Comparison of ENCODE assay signal across 21 mouse cellular contexts in genomic region chr5:114722846-114723245, GRCm38 (mm10). TPM values are rescaled to one million over a fixed set of nuclear protein-coding genes. Genes with fewer than 3 reads are reported as not detected.
DNase-seq lines count a peak whose midpoint lies in the region; ATAC-seq and TF ChIP-seq lines count a peak whose summit lies in the region.
"Had no signal": no experiment of that assay in that cellular context is flagged by ENCODE, and none has a peak within 500 bp of the region (broad histone marks: within the 10 kb centered on the region; RNA-seq: fewer than 3 reads in every experiment).

No protein-coding gene starts in this region.

- H3K27ac ChIP-seq in forebrain, embryonic 14.5 days (ENCODE audit: low read depth, low read length): peak overlapping the region; percentile 35; the same call in 1 of the 2 replicates
- H3K27ac ChIP-seq in forebrain, embryonic 16.5 days (ENCODE audit: low read length): no peak overlapping the region
- H3K27ac ChIP-seq in liver, embryonic 11.5 days (ENCODE audit: low read depth, low read length): no peak overlapping the region
- H3K27ac ChIP-seq: hindbrain, embryonic 10.5 days; hindbrain, embryonic 15.5 days; neural tube, embryonic 12.5 days had no signal

- no peaks in the 10 kb centered on the region for H3K79me2 ChIP-seq in myocyte (ENCODE audit: control insufficient read depth, insufficient read depth)

- ATAC-seq in forebrain, embryonic 14.5 days: no peak
- no peak for ATAC-seq in forebrain, embryonic 16.5 days
- ATAC-seq in liver, embryonic 11.5 days (replicated peaks; ENCODE audit: low FRiP score): no peak
- ATAC-seq: inflammation-experienced regulatory T-cells, adult 6 months; midbrain, embryonic 16.5 days had no signal

- TF ChIP-seq POLR2A in myocyte (IDR thresholded peaks at IDR 0.05; ENCODE audit: insufficient read length, low read depth): no peak

- H3K4me2 ChIP-seq in forebrain, embryonic 14.5 days (ENCODE audit: low read length): no peak overlapping the region
- no peak overlapping the region for H3K4me2 ChIP-seq in forebrain, embryonic 16.5 days (ENCODE audit: low read length)
- no peak overlapping the region for H3K4me2 ChIP-seq in myocyte (ENCODE audit: low read depth)
- no peak overlapping the region for H3K4me2 ChIP-seq in liver, embryonic 11.5 days
- H3K4me2 ChIP-seq: hindbrain, embryonic 15.5 days; midbrain, embryonic 11.5 days; neural tube, embryonic 12.5 days had no signal

- no peak overlapping the region for H3K4me3 ChIP-seq in forebrain, embryonic 14.5 days (ENCODE audit: low read depth, low read length)
- no peak overlapping the region for H3K4me3 ChIP-seq in forebrain, embryonic 16.5 days (replicated peaks; ENCODE audit: low read length)
- H3K4me3 ChIP-seq in myocyte: no peak overlapping the region
- H3K4me3 ChIP-seq in liver, embryonic 11.5 days (ENCODE audit: low read depth, low read length): no peak overlapping the region
- H3K4me3 ChIP-seq: hindbrain, embryonic 10.5 days; hindbrain, embryonic 15.5 days; neural tube, embryonic 12.5 days had no signal

- WGBS in forebrain, embryonic 14.5 days: 93% methylated on average over 13 of the region's 13 CpGs
- 90% methylated on average over 13 of the region's 13 CpGs for whole genome bisulfite sequencing in forebrain, embryonic 16.5 days
- WGBS in liver, embryonic 11.5 days: 94% methylated on average over 13 of the region's 13 CpGs

- no peak for DNase-seq in forebrain, embryonic 14.5 days (ENCODE audit: low spot score)
- DNase-seq in A20 (ENCODE audit: low read depth, low spot score) (peak; percentile 13), adipocyte (ENCODE audit: low spot score) (peak; percentile 81)
- no peak for DNase-seq in liver, embryonic 11.5 days (ENCODE audit: low spot score)
- no peak for DNase-seq in layer of hippocampus, adult 11-12 months (ENCODE audit: low spot score)
- DNase-seq: B cell, adult 2 months; cerebellum, adult 8-10 months; cerebellum, postnatal 25 days; heart, postnatal 14 days; kidney, adult 11 months; kidney, postnatal 14 days; lung, postnatal 36 days; thymus, postnatal 4 days had no signal

- H3K9ac ChIP-seq in forebrain, embryonic 14.5 days (ENCODE audit: low read length): no peak overlapping the region
- no peak overlapping the region for H3K9ac ChIP-seq in forebrain, embryonic 16.5 days (replicated peaks; ENCODE audit: low read depth, low read length)
- H3K9ac ChIP-seq in liver, embryonic 11.5 days (ENCODE audit: low read depth, low read length): no peak overlapping the region
- H3K9ac ChIP-seq: hindbrain, embryonic 15.5 days; neural tube, embryonic 12.5 days had no signal

- H3ac ChIP-seq in myocyte (ENCODE audit: control insufficient read depth, insufficient read length): no peak overlapping the region

- H3K4me1 ChIP-seq in forebrain, embryonic 14.5 days (ENCODE audit: control insufficient read depth, insufficient read depth, low read length): no peaks in the 10 kb centered on the region
- H3K4me1 ChIP-seq in forebrain, embryonic 16.5 days (replicated peaks; ENCODE audit: control insufficient read depth, insufficient read depth, low read length): no peaks in the 10 kb centered on the region
- H3K4me1 ChIP-seq in liver, embryonic 11.5 days (replicated peaks; ENCODE audit: control insufficient read depth, insufficient read depth, low read length): no peaks in the 10 kb centered on the region
- H3K4me1 ChIP-seq: hindbrain, embryonic 15.5 days; neural tube, embryonic 12.5 days had no signal

- no peaks in the 10 kb centered on the region for H3K27me3 ChIP-seq in forebrain, embryonic 14.5 days (replicated peaks; ENCODE audit: control insufficient read depth, insufficient read depth, low read length)
- H3K27me3 ChIP-seq in forebrain, embryonic 16.5 days (replicated peaks; ENCODE audit: control insufficient read depth, insufficient read depth, low read length): no peaks in the 10 kb centered on the region
- H3K27me3 ChIP-seq in myocyte (ENCODE audit: control insufficient read depth, insufficient read depth, insufficient read length): no peaks in the 10 kb centered on the region
- no peaks in the 10 kb centered on the region for H3K27me3 ChIP-seq in liver, embryonic 11.5 days (replicated peaks; ENCODE audit: control insufficient read depth, insufficient read depth, low read length)
- H3K27me3 ChIP-seq: hindbrain, embryonic 15.5 days; neural tube, embryonic 12.5 days had no signal

- H3K36me3 ChIP-seq in forebrain, embryonic 14.5 days (ENCODE audit: control insufficient read depth, insufficient read depth, low read length): peaks cover 63% of the 10 kb centered on the region
- peaks cover 21% of the 10 kb centered on the region for H3K36me3 ChIP-seq in forebrain, embryonic 16.5 days (ENCODE audit: control insufficient read depth, insufficient read depth)
- no peaks in the 10 kb centered on the region for H3K36me3 ChIP-seq in myocyte (ENCODE audit: control insufficient read depth, insufficient read depth)
- H3K36me3 ChIP-seq in liver, embryonic 11.5 days (ENCODE audit: control insufficient read depth, insufficient read depth, low read length): peaks cover 11% of the 10 kb centered on the region

- H3K9me3 ChIP-seq in forebrain, embryonic 14.5 days (replicated peaks; ENCODE audit: control insufficient read depth, low read length): no peaks in the 10 kb centered on the region
- H3K9me3 ChIP-seq in forebrain, embryonic 16.5 days (ENCODE audit: control insufficient read depth, low read length): no peaks in the 10 kb centered on the region
- H3K9me3 ChIP-seq in liver, embryonic 11.5 days (ENCODE audit: control insufficient read depth, low read length): no peaks in the 10 kb centered on the region
- H3K9me3 ChIP-seq: hindbrain, embryonic 15.5 days; neural tube, embryonic 12.5 days had no signal

TF ChIP-seq in myocyte, 11 proteins besides CTCF, POLR2A, EP300 and RAD21:
- no peak for TF ChIP-seq USF1 (IDR thresholded peaks at IDR 0.05; ENCODE audit: low read depth)
- no peak for TF ChIP-seq TCF12 (IDR thresholded peaks at IDR 0.05; ENCODE audit: insufficient read depth, poor library complexity, severe bottlenecking)
- no peak for TF ChIP-seq E2F4 (IDR thresholded peaks at IDR 0.05; ENCODE audit: insufficient read depth)
- TF ChIP-seq TCF3 (IDR thresholded peaks at IDR 0.05; ENCODE audit: insufficient read length, low read depth): no peak
- no peak for TF ChIP-seq REST (IDR thresholded peaks at IDR 0.05; ENCODE audit: insufficient read depth, insufficient read length)
- TF ChIP-seq SRF (IDR thresholded peaks at IDR 0.05; ENCODE audit: control insufficient read depth, insufficient read length, low read depth): no peak
- TF ChIP-seq MAX (IDR thresholded peaks at IDR 0.05; ENCODE audit: low read depth): no peak
- TF ChIP-seq MYOG (IDR thresholded peaks at IDR 0.05; ENCODE audit: control insufficient read depth in 1 of 3, insufficient read depth in 1 of 3, insufficient read length in 2 of 3, low read depth in 2 of 3): peak in 1 of 3 experiments; percentile 25
- peak in 2 of 3 experiments; percentile 1 to 65 for TF ChIP-seq MYOD1 (IDR thresholded peaks at IDR 0.05; ENCODE audit: control insufficient read depth in 1 of 3, insufficient read length in 2 of 3, low read depth in 2 of 3)
- TF ChIP-seq CEBPB (IDR thresholded peaks at IDR 0.05; ENCODE audit: insufficient read depth, poor library complexity, severe bottlenecking): peak; percentile 59; the same call in 1 of the 2 replicates
- TF ChIP-seq POLR2AphosphoS2 (IDR thresholded peaks at IDR 0.05; ENCODE audit: insufficient read length, low read depth): peak; percentile 9

RNA-seq across cellular contexts. Expression of gene Tchp, which starts 15.3 kb away (rescaled TPM):
- 7.1 and 10.4 TPM in 2 replicates for polyA plus RNA-seq in forebrain, embryonic 14.5 days (2014; fragmentation: Nextera tagmentation; extraction: Ambion mirVana)
- polyA plus RNA-seq in forebrain, embryonic 16.5 days (2015; fragmentation: Nextera tagmentation; extraction: Ambion mirVana): 12.7 and 16.0 TPM in 2 replicates
- 9.3 TPM for polyA plus RNA-seq in myocyte (2012; fragmentation: generic; extraction: Trizol)
- polyA plus RNA-seq in liver, embryonic 11.5 days (2014; fragmentation: Nextera tagmentation; extraction: Ambion mirVana): 7.9 and 11.4 TPM in 2 replicates

RNA-seq across cellular contexts. Expression of gene Gltp, which starts 32.1 kb away (rescaled TPM):
- 31.2 and 32.4 TPM in 2 replicates for polyA plus RNA-seq in forebrain, embryonic 14.5 days (2014; fragmentation: Nextera tagmentation; extraction: Ambion mirVana)
- polyA plus RNA-seq in forebrain, embryonic 16.5 days (2015; fragmentation: Nextera tagmentation; extraction: Ambion mirVana): 30.8 and 32.9 TPM in 2 replicates
- polyA plus RNA-seq in myocyte (2012; fragmentation: generic; extraction: Trizol): 45.2 TPM
- polyA plus RNA-seq in liver, embryonic 11.5 days (2014; fragmentation: Nextera tagmentation; extraction: Ambion mirVana): 51.3 and 53.4 TPM in 2 replicates

RNA-seq across cellular contexts. Expression of gene Ankrd13a, which starts 51.6 kb away (rescaled TPM):
- polyA plus RNA-seq in forebrain, embryonic 14.5 days (2014; fragmentation: Nextera tagmentation; extraction: Ambion mirVana): 25.8 and 32.3 TPM in 2 replicates
- polyA plus RNA-seq in forebrain, embryonic 16.5 days (2015; fragmentation: Nextera tagmentation; extraction: Ambion mirVana): 29.4 and 30.1 TPM in 2 replicates
- polyA plus RNA-seq in myocyte (2012; fragmentation: generic; extraction: Trizol): 51.2 TPM
- 81.2 and 96.5 TPM in 2 replicates for polyA plus RNA-seq in liver, embryonic 11.5 days (2014; fragmentation: Nextera tagmentation; extraction: Ambion mirVana)

RNA-seq across cellular contexts. Expression of gene Git2, which starts 52.5 kb away (rescaled TPM):
- 29.1 and 36.3 TPM in 2 replicates for polyA plus RNA-seq in forebrain, embryonic 14.5 days (2014; fragmentation: Nextera tagmentation; extraction: Ambion mirVana)
- polyA plus RNA-seq in forebrain, embryonic 16.5 days (2015; fragmentation: Nextera tagmentation; extraction: Ambion mirVana): 53.9 and 58.5 TPM in 2 replicates
- 21.6 TPM for polyA plus RNA-seq in myocyte (2012; fragmentation: generic; extraction: Trizol)
- polyA plus RNA-seq in liver, embryonic 11.5 days (2014; fragmentation: Nextera tagmentation; extraction: Ambion mirVana): 37.5 and 46.1 TPM in 2 replicates

Comparison
In these comparisons a context has a peak if more than half of its experiments do, and no peak if none do; other contexts are left out.
1. DNase-seq: peak in A20 (single experiment) and adipocyte (single experiment); none in forebrain, embryonic 14.5 days (single experiment), liver, embryonic 11.5 days (single experiment) and layer of hippocampus, adult 11-12 months (single experiment).